Mouse (Mus musculus) layer of hippocampus, adult 6 months (tissue): ENCODE results near the gene 1700010B08Rik. TPM values are rescaled to one million over a fixed set of nuclear protein-coding genes. Genes with fewer than 3 reads are reported as not detected.

Experiments
- long read RNA-seq, 2 experiments: library from polyadenylated mRNA; unstranded; transcript quantifications; one replicate each; pipeline ENCODE4 v2.0.0; 2019 to 2020
- microRNA-seq: library from miRNA; unstranded; fragments of <30 nt; microRNA quantifications from one replicate; pipeline ENCODE4 v1.2.0, GENCODE M21; 2020
- polyA plus RNA-seq: library from polyadenylated mRNA; unstranded; fragments of <200 nt; fragmentation: Nextera tagmentation; gene quantifications from 2 replicates; pipeline ENCODE4 v1.2.3, GENCODE M21; 2021

The 1700010B08Rik gene
- polyA plus RNA-seq = not detected in 2 replicates
- long read RNA-seq, experiment 1 = 0 reads
- long read RNA-seq, experiment 2 = 0 reads

GRCm38 (mm10) chr2:173719115-173719514 is at the start of gene 1700010B08Rik:
Gene 1700010B08Rik (plus strand): TSS chr2:173719415.

DNA sequence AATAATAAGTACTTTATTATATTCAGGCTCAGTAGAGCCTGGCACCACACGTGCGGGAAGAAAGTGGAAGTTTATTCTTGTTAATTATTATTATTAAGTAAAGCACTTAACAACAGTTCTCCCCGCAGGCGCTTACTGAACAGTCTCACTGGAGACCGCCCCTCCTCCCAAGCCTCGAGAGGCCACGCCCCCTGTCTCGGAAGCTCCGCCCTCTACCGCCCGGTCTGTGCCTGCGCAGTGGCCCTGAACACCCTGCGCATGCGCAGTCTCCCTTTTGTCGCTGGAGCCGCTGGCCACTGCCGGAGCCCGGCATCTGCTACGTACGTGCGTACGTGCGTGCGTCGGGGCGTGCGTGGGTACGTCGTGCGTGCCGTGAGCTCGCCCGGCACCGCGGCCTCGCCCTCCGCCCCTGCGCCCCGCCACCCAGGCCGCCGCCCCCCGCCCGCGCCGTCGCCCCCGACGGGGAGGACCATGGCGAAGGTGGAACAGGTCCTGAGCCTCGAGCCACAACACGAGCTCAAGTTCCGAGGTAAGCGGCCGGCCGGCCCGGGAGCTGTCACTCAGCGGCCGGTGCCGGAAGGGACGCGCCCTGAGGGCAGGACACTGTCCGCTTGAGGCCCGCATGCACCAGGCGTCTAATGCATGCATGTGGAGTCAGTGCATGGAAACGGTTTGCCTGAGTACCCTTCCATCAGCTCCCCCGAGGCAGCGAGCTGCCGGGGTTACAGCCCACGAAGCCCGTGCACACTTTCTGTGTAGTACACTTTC is 18.2 kb downstream of the 1700010B08Rik start, which contains the start of gene Vapb:
Vapb (plus strand) TSS at position 290 of the 768 bp plus-strand sequence.

Small RNAs within 50 kb of the gene (microRNA-seq; reads per million reads assigned to microRNA genes)
- not detected for gene Mir6340

Other genes with a start within 250 kb of the 1700010B08Rik start
- not detected in 2 replicates for gene 1700021F07Rik, start 196.8 kb upstream of the 1700010B08Rik start, polyA plus RNA-seq
- gene Ankrd60, start 141.1 kb upstream of the 1700010B08Rik start, polyA plus RNA-seq = not detected in 2 replicates
- gene Rab22a, start 59.7 kb upstream of the 1700010B08Rik start, polyA plus RNA-seq = 3.4 and 3.5 TPM in 2 replicates
- gene Vapb, start 18.1 kb downstream of the 1700010B08Rik start, polyA plus RNA-seq = 3.8 and 4.6 TPM in 2 replicates